Mouse (Mus musculus) lung, adult 2 months (tissue): ENCODE measurements around the gene Pcgf1. TPM values are rescaled to one million over a fixed set of nuclear protein-coding genes. Genes with fewer than 3 reads are reported as not detected.
A peak's percentile ranks its signal among the peaks of the same experiment; 100 is the strongest.

Source experiments
- DNase-seq: peaks from one replicate; pipeline ENCODE4 v3.0.0; 2022
- H3K4me1 ChIP-seq: fragments of 200-500 bp; 2 replicates; pipeline ENCODE4 v1.6.1; 2011; ENCODE audit warnings: low read length; ENCODE audit not compliant: control insufficient read depth, insufficient read depth
- H3K4me3 ChIP-seq: fragments of 200-500 bp; replicated peaks from 2 replicates; pipeline ENCODE3; 2011; ENCODE audit warnings: low read depth, mild to moderate bottlenecking, control low read depth, low read length; ENCODE audit errors: extremely low read depth
- CTCF ChIP-seq: fragments of 200-500 bp; IDR thresholded peaks from 2 replicates; pipeline ENCODE4 v1.5.1; 2011; ENCODE audit warnings: mild to moderate bottlenecking, low read length, control low read depth; ENCODE audit not compliant: insufficient read depth
- POLR2A ChIP-seq: fragments of 200-500 bp; IDR thresholded peaks from 2 replicates; pipeline ENCODE4 v1.6.1; 2011; ENCODE audit warnings: low read depth, mild to moderate bottlenecking, control low read depth, low read length, borderline replicate concordance; ENCODE audit errors: extremely low read depth
- WGBS: fragments of 180-500 bp; shearing (Covaris S2); methylation state at CpG from one replicate; pipeline ENCODE4 v1.1.7; 2018; 5-methylcytosine and 5-hydroxymethylcytosine counted together
- polyA plus RNA-seq: library from polyadenylated mRNA; depleted of rRNA; stranded (reverse); fragments of >200 nt; gene quantifications from 2 replicates; pipeline ENCODE4 v1.2.3, GENCODE M21; 2012

Gene Pcgf1
- polyA plus RNA-seq, 1 experiment, result 18.5 TPM

- TF ChIP-seq CTCF (0 out of 2 replicates have a peak, but pooled peaks have one; percentile 1), POLR2A (no peak)
- Histone ChIP-seq H3K4me1 (peaks cover 10% of the 10 kb centered on the region), H3K4me3 (no peak overlapping the region)
- WGBS, result 13% methylated on average over 2 of the region's 2 CpGs
- no peak for DNase-seq
Measured at GRCm38 (mm10) chr6:83074979-83075378, 2.7 kb upstream of the Pcgf1 start.

- H3K4me3 ChIP-seq, result peak overlapping the region; percentile 87
- WGBS, result under 1% methylated on average over 46 of the region's 46 CpGs
- TF ChIP-seq CTCF, result 0 out of 2 replicates have a peak, but pooled peaks have one; percentile 28
- TF ChIP-seq POLR2A, result peak; percentile 67; the same call in 1 of the 2 replicates
- peak; percentile 100 for DNase-seq
- H3K4me1 ChIP-seq, result peaks cover 6% of the 10 kb centered on the region
Measured at GRCm38 (mm10) chr6:83078324-83078858, 722 bp downstream of the Pcgf1 start.

GRCm38 (mm10) chr6:83080210-83080609 lies 2.5 kb downstream of the Pcgf1 start:
- 92% methylated on average over 5 of the region's 5 CpGs for WGBS
- Histone ChIP-seq H3K4me1 (peaks cover 6% of the 10 kb centered on the region), H3K4me3 (no peak overlapping the region)
- TF ChIP-seq POLR2A (no peak), CTCF (no peak)
- no peak for DNase-seq

- no peak for DNase-seq
- WGBS, result 38% methylated on average over 5 of the region's 5 CpGs
- H3K4me3 ChIP-seq, result no peak overlapping the region
- no peak for TF ChIP-seq CTCF
- no peak for TF ChIP-seq POLR2A
- H3K4me1 ChIP-seq, result peaks cover 6% of the 10 kb centered on the region
Measured at GRCm38 (mm10) chr6:83083497-83083896, 5.8 kb downstream of the Pcgf1 start.

GRCm38 (mm10) chr6:83084477-83084876 lies 6.8 kb downstream of the Pcgf1 start:
- H3K4me3 ChIP-seq, result no peak overlapping the region
- no peak for DNase-seq
- peaks cover 2% of the 10 kb centered on the region; the same call in 1 of the 2 replicates for H3K4me1 ChIP-seq
- WGBS, result 22% methylated on average over 6 of the region's 6 CpGs
- no peak for TF ChIP-seq CTCF
- no peak for TF ChIP-seq POLR2A

- DNase-seq, result no peak
- TF ChIP-seq POLR2A (no peak), CTCF (no peak)
- Histone ChIP-seq H3K4me1 (peaks cover 2% of the 10 kb centered on the region; the same call in 1 of the 2 replicates), H3K4me3 (peak within 1 kb of the TSS; percentile 59)
- 14% methylated on average over 42 of the region's 42 CpGs for WGBS
Measured at GRCm38 (mm10) chr6:83086121-83087035, 8.7 kb downstream of the Pcgf1 start, which contains the start of gene Lbx2. Lbx2 (plus strand) TSS chr6:83086367.

GRCm38 (mm10) chr6:83087205-83087925 lies 9.7 kb downstream of the Pcgf1 start:
- Histone ChIP-seq H3K4me1 (peaks cover 2% of the 10 kb centered on the region; the same call in 1 of the 2 replicates), H3K4me3 (peak overlapping the region; percentile 59)
- TF ChIP-seq POLR2A (no peak; the same call in 1 of the 2 replicates), CTCF (no peak)
- 4% methylated on average over 47 of the region's 47 CpGs for WGBS
- DNase-seq, result peak; percentile 28

- TF ChIP-seq POLR2A, result no peak
- Histone ChIP-seq H3K4me1 (peaks cover 6% of the 10 kb centered on the region; the same call in 1 of the 2 replicates), H3K4me3 (peak overlapping the region; percentile 59)
- DNase-seq, result no peak
- 21% methylated on average over 9 of the region's 9 CpGs for whole genome bisulfite sequencing
Measured at GRCm38 (mm10) chr6:83087926-83088260, 10.2 kb downstream of the Pcgf1 start.
